Mouse (Mus musculus): ENCODE measurements at regions not wholly inside any gene's neighbourhood (a gene's known extent, or its start where the extent isn't known, plus 50 kb on each side); places are given as distances from the start of the nearest gene placed in this dataset.
A peak's percentile ranks its signal among the peaks of the same experiment; 100 is the strongest.

DNA sequence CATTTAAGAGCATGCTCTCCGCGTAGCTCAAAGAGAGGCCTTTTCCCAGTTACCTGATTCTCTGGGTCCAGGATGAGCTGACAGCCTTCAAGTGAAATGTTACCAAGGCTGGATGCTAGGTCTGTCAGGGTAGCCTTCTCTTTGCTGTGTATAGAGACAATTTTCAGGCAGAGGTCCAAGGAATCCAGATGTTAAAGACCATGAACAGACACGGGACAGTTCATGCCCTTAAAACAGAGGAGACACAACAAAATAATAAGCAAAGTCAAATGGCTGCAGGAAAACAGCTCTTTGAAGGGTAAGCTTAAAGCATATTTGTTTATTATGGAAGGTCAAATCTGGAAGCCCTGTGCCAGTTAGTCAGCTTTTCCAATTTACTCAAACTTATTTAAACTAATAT, 352.8 kb downstream of the Rnd3 start:
- H3K4me1 ChIP-seq (replicated peaks): no peaks in the 10 kb centered on the region
- H3K36me3 ChIP-seq: 0 out of 2 replicates have a peak, but pooled peaks cover 4% of the 10 kb centered on the region
- H3K9ac ChIP-seq: no peak overlapping the region
- WGBS: 87% methylated on average over 3 of the region's 3 CpGs
- no peak overlapping the region for H3K4me3 ChIP-seq
- H3K4me2 ChIP-seq: no peak overlapping the region
- ATAC-seq (ENCODE audit: low FRiP score): no peak
- no peaks in the 10 kb centered on the region for H3K27me3 ChIP-seq
- no peaks in the 10 kb centered on the region for H3K9me3 ChIP-seq
- no peak overlapping the region for H3K27ac ChIP-seq

GRCm38 (mm10) chr2:50793616-50794015, 355.3 kb downstream of the Rnd3 start:
- Histone ChIP-seq H3K4me2 (no peak overlapping the region), H3K4me3 (no peak overlapping the region), H3K4me1 (replicated peaks) (no peaks in the 10 kb centered on the region), H3K9ac (no peak overlapping the region), H3K27me3 (no peaks in the 10 kb centered on the region), H3K36me3 (0 out of 2 replicates have a peak, but pooled peaks cover 4% of the 10 kb centered on the region), H3K9me3 (no peaks in the 10 kb centered on the region), H3K27ac (no peak overlapping the region)
- 91% methylated on average over 2 of the region's 2 CpGs for WGBS
- ATAC-seq (ENCODE audit: low FRiP score): no peak

GRCm38 (mm10) chr2:50793067-50793466, 355.8 kb downstream of the Rnd3 start:
- no peak overlapping the region for H3K4me2 ChIP-seq
- 36% methylated on average over 1 of the region's 1 CpGs for WGBS
- no peaks in the 10 kb centered on the region for H3K27me3 ChIP-seq
- ATAC-seq (ENCODE audit: low FRiP score): no peak
- 0 out of 2 replicates have a peak, but pooled peaks cover 4% of the 10 kb centered on the region for H3K36me3 ChIP-seq
- H3K9ac ChIP-seq: no peak overlapping the region
- no peaks in the 10 kb centered on the region for H3K9me3 ChIP-seq
- no peak overlapping the region for H3K27ac ChIP-seq
- H3K4me1 ChIP-seq (replicated peaks): no peaks in the 10 kb centered on the region
- no peak overlapping the region for H3K4me3 ChIP-seq

DNA sequence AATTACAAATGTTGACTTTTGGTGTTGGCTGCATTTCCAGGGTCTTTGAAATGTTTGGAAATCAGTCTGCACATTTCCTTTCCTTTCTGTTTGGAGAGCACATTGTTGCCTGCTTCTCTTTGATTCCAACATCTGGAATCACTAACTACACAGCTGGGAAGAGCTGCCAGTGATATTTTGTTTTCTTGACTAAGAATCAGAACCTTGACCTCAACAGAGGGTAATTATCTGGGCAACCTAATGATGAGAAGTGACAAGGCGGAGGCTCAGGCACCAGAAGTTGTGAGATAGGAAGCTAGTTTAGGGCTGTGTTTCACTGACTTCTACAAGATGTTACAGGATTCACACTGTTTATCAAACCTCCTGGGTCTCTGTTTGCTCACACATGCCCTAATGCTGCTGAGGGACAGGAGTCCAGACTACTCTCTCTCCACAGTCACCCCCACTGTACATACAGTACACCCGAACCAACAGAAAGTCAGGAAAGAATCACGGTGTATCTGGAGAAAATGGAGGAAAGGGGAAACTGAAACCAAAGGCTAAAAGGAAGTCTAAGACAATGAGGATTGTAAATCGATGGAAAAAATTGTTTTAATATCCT, 359.8 kb downstream of the Rnd3 start:
- H3K27me3 ChIP-seq: no peaks in the 10 kb centered on the region
- H3K36me3 ChIP-seq: 0 out of 2 replicates have a peak, but pooled peaks cover 4% of the 10 kb centered on the region
- no peak overlapping the region for H3K9ac ChIP-seq
- whole genome bisulfite sequencing: 86% methylated on average over 4 of the region's 4 CpGs
- no peak overlapping the region for H3K27ac ChIP-seq
- no peaks in the 10 kb centered on the region for H3K9me3 ChIP-seq
- H3K4me2 ChIP-seq: no peak overlapping the region
- no peak for ATAC-seq (ENCODE audit: low FRiP score)
- no peak overlapping the region for H3K4me3 ChIP-seq
- H3K4me1 ChIP-seq (replicated peaks): no peaks in the 10 kb centered on the region

DNA sequence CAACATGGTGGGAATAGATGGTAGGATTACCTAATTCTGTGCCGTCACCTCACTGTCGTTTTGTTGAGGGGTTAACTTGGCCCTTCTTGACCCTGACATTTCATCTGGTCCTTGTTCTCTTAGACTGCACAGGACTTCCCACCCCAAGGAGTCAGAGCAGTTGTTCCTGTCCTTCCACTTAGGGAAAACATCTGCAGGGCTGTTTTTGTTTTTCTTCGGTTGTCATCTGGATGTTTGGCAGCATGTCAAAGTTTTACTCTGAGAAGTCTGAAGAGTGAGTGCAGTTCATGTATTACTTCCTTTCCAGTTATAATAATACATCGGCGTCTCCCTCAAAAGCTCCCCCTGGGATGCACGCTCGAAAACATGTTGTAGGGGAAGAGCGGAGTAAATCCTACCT, 376.8 kb downstream of the Rnd3 start:
- Histone ChIP-seq H3K4me1 (replicated peaks) (no peaks in the 10 kb centered on the region), H3K9ac (no peak overlapping the region), H3K4me2 (no peak overlapping the region), H3K4me3 (no peak overlapping the region), H3K36me3 (no peaks in the 10 kb centered on the region), H3K27ac (no peak overlapping the region), H3K27me3 (no peaks in the 10 kb centered on the region), H3K9me3 (no peaks in the 10 kb centered on the region)
- ATAC-seq (ENCODE audit: low FRiP score): no peak
- 87% methylated on average over 8 of the region's 8 CpGs for WGBS

DNA sequence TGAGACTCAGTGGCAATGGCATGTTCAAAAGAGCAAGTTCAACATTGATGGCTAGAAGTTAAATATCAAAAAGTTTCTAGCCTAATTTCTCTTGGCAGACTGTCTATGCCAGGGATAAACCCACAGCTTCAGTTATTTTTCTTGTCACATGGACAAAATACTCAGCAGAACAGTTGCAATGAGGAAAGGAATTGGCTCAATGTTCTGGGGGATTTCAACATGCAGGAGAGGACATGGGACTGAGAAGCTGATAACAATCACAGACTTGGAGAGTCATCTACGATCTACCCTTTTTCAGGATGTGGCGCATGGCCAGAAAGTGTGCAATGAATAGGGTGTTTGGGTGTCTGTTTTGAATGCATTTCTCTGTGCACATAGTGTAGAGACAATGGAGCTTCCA, 389.9 kb downstream of the Rnd3 start:
- Histone ChIP-seq H3K9ac (no peak overlapping the region), H3K4me1 (replicated peaks) (peaks cover 14% of the 10 kb centered on the region), H3K9me3 (no peaks in the 10 kb centered on the region), H3K27me3 (no peaks in the 10 kb centered on the region), H3K36me3 (no peaks in the 10 kb centered on the region), H3K4me2 (no peak overlapping the region), H3K27ac (no peak overlapping the region), H3K4me3 (no peak overlapping the region)
- no peak for ATAC-seq (ENCODE audit: low FRiP score)
- WGBS: 91% methylated on average over 2 of the region's 2 CpGs

- Histone ChIP-seq H3K4me1 (replicated peaks) (peaks cover 14% of the 10 kb centered on the region), H3K27me3 (no peaks in the 10 kb centered on the region), H3K4me2 (no peak overlapping the region), H3K9me3 (no peaks in the 10 kb centered on the region), H3K27ac (no peak overlapping the region), H3K9ac (no peak overlapping the region), H3K4me3 (no peak overlapping the region), H3K36me3 (no peaks in the 10 kb centered on the region)
- 89% methylated on average over 21 of the region's 21 CpGs for WGBS
- ATAC-seq (ENCODE audit: low FRiP score): no peak
These were observed 390.9 kb downstream of the Rnd3 start for GRCm38 (mm10) chr2:50757837-50758541.

GRCm38 (mm10) chr2:50755616-50756450, 393.1 kb downstream of the Rnd3 start:
- WGBS: 12% methylated on average over 9 of the region's 9 CpGs
- H3K4me3 ChIP-seq: no peak overlapping the region
- no peaks in the 10 kb centered on the region for H3K9me3 ChIP-seq
- H3K4me1 ChIP-seq (replicated peaks): peaks cover 31% of the 10 kb centered on the region
- no peaks in the 10 kb centered on the region for H3K36me3 ChIP-seq
- H3K27ac ChIP-seq: peak overlapping the region; percentile 15; the same call in 1 of the 2 replicates
- no peak overlapping the region for H3K4me2 ChIP-seq
- H3K27me3 ChIP-seq: no peaks in the 10 kb centered on the region
- no peak overlapping the region for H3K9ac ChIP-seq
- peak; percentile 78 for ATAC-seq (ENCODE audit: low FRiP score)

DNA sequence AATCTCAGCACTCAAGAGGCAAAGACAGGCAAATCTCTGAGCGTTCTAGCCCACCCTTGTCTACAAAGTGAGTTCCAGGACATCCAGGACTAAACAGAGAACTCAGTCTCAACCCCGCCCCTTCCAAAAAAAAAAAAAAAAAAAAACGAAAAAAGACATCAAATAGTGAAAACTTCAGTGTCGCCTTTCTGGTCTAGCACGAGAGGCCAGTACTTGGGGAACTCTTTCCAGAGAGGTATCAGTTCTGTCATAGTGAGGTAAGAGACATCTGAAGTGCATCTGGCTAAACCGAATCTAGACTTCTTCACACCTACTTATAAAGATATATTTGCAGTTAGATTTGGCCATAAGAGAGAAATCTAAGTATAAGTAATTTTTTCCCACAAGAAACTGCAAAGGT, 393.8 kb downstream of the Rnd3 start:
- 30% methylated on average over 6 of the region's 6 CpGs for WGBS
- Histone ChIP-seq H3K27ac (no peak overlapping the region), H3K4me1 (replicated peaks) (peaks cover 36% of the 10 kb centered on the region), H3K9ac (no peak overlapping the region), H3K36me3 (no peaks in the 10 kb centered on the region), H3K27me3 (no peaks in the 10 kb centered on the region), H3K4me2 (no peak overlapping the region), H3K9me3 (no peaks in the 10 kb centered on the region), H3K4me3 (no peak overlapping the region)
- no peak for ATAC-seq (ENCODE audit: low FRiP score)

GRCm38 (mm10) chr2:50752408-50752807, 396.5 kb downstream of the Rnd3 start:
- ATAC-seq (ENCODE audit: low FRiP score): no peak
- Histone ChIP-seq H3K9ac (no peak overlapping the region), H3K4me1 (replicated peaks) (peaks cover 32% of the 10 kb centered on the region), H3K4me3 (no peak overlapping the region), H3K27ac (0 out of 2 replicates have a peak overlapping the region, but pooled peaks have one; percentile 15), H3K4me2 (no peak overlapping the region), H3K27me3 (no peaks in the 10 kb centered on the region), H3K36me3 (no peaks in the 10 kb centered on the region), H3K9me3 (no peaks in the 10 kb centered on the region)
- 64% methylated on average over 9 of the region's 9 CpGs for WGBS

GRCm38 (mm10) chr2:50750799-50751198, 398.1 kb downstream of the Rnd3 start:
- Histone ChIP-seq H3K4me3 (no peak overlapping the region), H3K4me1 (replicated peaks) (peaks cover 26% of the 10 kb centered on the region), H3K9ac (no peak overlapping the region), H3K9me3 (no peaks in the 10 kb centered on the region), H3K36me3 (no peaks in the 10 kb centered on the region), H3K27me3 (no peaks in the 10 kb centered on the region), H3K4me2 (no peak overlapping the region), H3K27ac (no peak overlapping the region)
- no peak for ATAC-seq (ENCODE audit: low FRiP score)
- WGBS: 70% methylated on average over 5 of the region's 5 CpGs

- Histone ChIP-seq H3K4me2 (no peak overlapping the region), H3K27me3 (no peaks in the 10 kb centered on the region), H3K4me3 (no peak overlapping the region), H3K27ac (no peak overlapping the region), H3K9ac (no peak overlapping the region), H3K4me1 (replicated peaks) (peaks cover under 1% of the 10 kb centered on the region), H3K9me3 (no peaks in the 10 kb centered on the region), H3K36me3 (no peaks in the 10 kb centered on the region)
- WGBS: 38% methylated on average over 13 of the region's 13 CpGs
- peak; percentile 84 for ATAC-seq (ENCODE audit: low FRiP score)
These were observed 404.2 kb downstream of the Rnd3 start for GRCm38 (mm10) chr2:50744625-50745214.

Measured in hindbrain, embryonic 13.5 days (tissue).